Mouse (Mus musculus): ENCODE data around the gene Ankrd23. TPM values are rescaled to one million over a fixed set of nuclear protein-coding genes. Genes with fewer than 3 reads are reported as not detected.

The Ankrd23 gene
- total RNA-seq, 2 experiments from 2014 or later, result 2,677 to 2,859 TPM

GRCm38 (mm10) chr1:36526903-36527302 lies 9.8 kb downstream of the Ankrd23 start:
- intact Hi-C loops (cut with DNase I), result no loop called here
- peak in 1 of 2 experiments; percentile 13 for DNase-seq

GRCm38 (mm10) chr1:36525774-36526173 lies 10.9 kb downstream of the Ankrd23 start:
- no peak for DNase-seq
- intact Hi-C loops (cut with DNase I), result no loop called here

- no peak for DNase-seq
- intact Hi-C loops (cut with DNase I), result no loop called here
These were observed 12.6 kb downstream of the Ankrd23 start for GRCm38 (mm10) chr1:36524058-36524457.

GRCm38 (mm10) chr1:36523332-36524013 lies 13.2 kb downstream of the Ankrd23 start:
- intact Hi-C loops (cut with DNase I), result no loop called here
- no peak for DNase-seq

- intact Hi-C loops (cut with DNase I), result no loop called here
- no peak for DNase-seq
These were observed 14.5 kb downstream of the Ankrd23 start for GRCm38 (mm10) chr1:36522210-36522609.

GRCm38 (mm10) chr1:36519626-36520025 lies 17.1 kb downstream of the Ankrd23 start:
- DNase-seq, result no peak
- intact Hi-C loops (cut with DNase I), result no loop called here

GRCm38 (mm10) chr1:36518259-36518658 lies 18.4 kb downstream of the Ankrd23 start:
- no peak for DNase-seq
- intact Hi-C loops (cut with DNase I), result no loop called here

- intact Hi-C loops (cut with DNase I), result no loop called here
- no peak for DNase-seq
These were observed 23.0 kb downstream of the Ankrd23 start for GRCm38 (mm10) chr1:36513718-36514117.

- no peak for DNase-seq
- intact Hi-C loops (cut with DNase I), result no loop called here
These were observed 23.4 kb downstream of the Ankrd23 start for GRCm38 (mm10) chr1:36513310-36513709.

- intact Hi-C loops (cut with DNase I), result no loop called here
- no peak for DNase-seq
These were observed 23.8 kb downstream of the Ankrd23 start for GRCm38 (mm10) chr1:36512966-36513280.

GRCm38 (mm10) chr1:36512089-36512965 lies 24.4 kb downstream of the Ankrd23 start:
- intact Hi-C loops (cut with DNase I), result no loop called here
- DNase-seq, result peak; percentile 46 to 51

GRCm38 (mm10) chr1:36511289-36512021 lies 25.2 kb downstream of the Ankrd23 start, which contains the start of gene Cnnm3:
Gene Cnnm3, plus strand, starts transcription at chr1:36511867.
- peak; percentile 99 to 100 for DNase-seq
- intact Hi-C loops (cut with DNase I), result no loop called here

GRCm38 (mm10) chr1:36508238-36508637 lies 28.4 kb downstream of the Ankrd23 start:
- DNase-seq, result no peak
- intact Hi-C loops (cut with DNase I), result no loop called here

- intact Hi-C loops (cut with DNase I), result no loop called here
- DNase-seq, result peak; percentile 60 to 72
These were observed 35.4 kb downstream of the Ankrd23 start for GRCm38 (mm10) chr1:36501261-36501660.

- intact Hi-C loops (cut with DNase I), result loop anchor here (5.0 kb wide), 2 partner anchors 130 to 175 kb away; partner anchors contain the start of gene Kansl3
These were observed 39.4 kb downstream of the Ankrd23 start for GRCm38 (mm10) chr1:36497312-36497711.

GRCm38 (mm10) chr1:36496719-36497118 lies 40.0 kb downstream of the Ankrd23 start:
- no peak for DNase-seq
- intact Hi-C loops (cut with DNase I), result loop anchor here (5.0 kb wide), 2 partner anchors 129 to 174 kb away; partner anchors contain the start of gene Kansl3

More at GRCm38 (mm10) chr1:36497312-36497711, 39.4 kb downstream of the Ankrd23 start:
- DNase-seq, result no peak

- intact Hi-C loops (cut with DNase I), result no loop called here
- DNase-seq, result no peak
These were observed 43.4 kb downstream of the Ankrd23 start for GRCm38 (mm10) chr1:36493299-36493698.

GRCm38 (mm10) chr1:36492416-36493139 lies 44.1 kb downstream of the Ankrd23 start:
- peak; percentile 51 to 58 for DNase-seq
- intact Hi-C loops (cut with DNase I), result no loop called here

- intact Hi-C loops (cut with DNase I), result no loop called here
- no peak for DNase-seq
These were observed 47.0 kb downstream of the Ankrd23 start for GRCm38 (mm10) chr1:36489661-36490060.

- intact Hi-C loops (cut with DNase I), result no loop called here
These were observed 49.6 kb downstream of the Ankrd23 start for GRCm38 (mm10) chr1:36487111-36487510.

More at GRCm38 (mm10) chr1:36487111-36487510, 49.6 kb downstream of the Ankrd23 start:
- no peak for DNase-seq

Data from gastrocnemius, postnatal 36 days (tissue).